Mouse (Mus musculus): ENCODE measurements around the gene Polr1b. TPM values are rescaled to one million over a fixed set of nuclear protein-coding genes. Genes with fewer than 3 reads are reported as not detected.

The Polr1b gene
- polyA plus RNA-seq, 1 experiment from 2014 or later: 9.5 TPM

DNA sequence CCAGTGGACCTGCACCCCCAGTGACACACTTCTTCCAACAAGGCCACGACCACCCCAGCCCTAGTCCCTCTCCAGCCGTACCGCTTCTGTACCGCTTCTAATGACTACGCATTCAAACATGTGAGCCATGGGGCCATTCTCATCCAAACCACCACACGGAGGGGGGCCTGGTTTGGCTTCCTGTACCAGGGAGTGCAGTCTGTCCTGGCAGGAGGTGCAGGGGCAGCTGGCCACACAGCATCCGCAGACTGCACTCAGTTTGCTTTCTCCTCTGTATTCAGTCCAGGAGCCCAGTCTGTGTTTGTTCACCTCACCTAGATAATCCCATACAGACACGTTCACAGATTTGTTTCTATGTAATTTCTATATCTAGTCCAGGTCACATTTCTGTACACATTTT is 21.2 kb downstream of the Polr1b start:
- no peak overlapping the region for H3K4me2 ChIP-seq (replicated peaks; ENCODE audit: low read depth)
- DNase-seq (ENCODE audit: low spot score) (no peak), ATAC-seq (ENCODE audit: low FRiP score, low TSS enrichment) (no peak)
- no peak overlapping the region for H3K9ac ChIP-seq (ENCODE audit: low read length)
- H3K4me1 ChIP-seq (replicated peaks; ENCODE audit: control insufficient read depth, insufficient read depth): no peaks in the 10 kb centered on the region
- TF ChIP-seq CTCF (IDR thresholded peaks at IDR 0.05; ENCODE audit: low read depth) (no peak), EP300 (optimal IDR thresholded peaks at IDR 0.05) (no peak)
- H3K9me3 ChIP-seq (ENCODE audit: control insufficient read depth, low read length): no peaks in the 10 kb centered on the region
- peaks cover 35% of the 10 kb centered on the region for H3K36me3 ChIP-seq (ENCODE audit: control insufficient read depth, insufficient read depth, low read length)
- H3K27ac ChIP-seq (replicated peaks): no peak overlapping the region
- 92% methylated on average over 8 of the region's 8 CpGs for WGBS
- no peak overlapping the region for H3K4me3 ChIP-seq (ENCODE audit: low read depth, low read length)
- H3K27me3 ChIP-seq (ENCODE audit: control insufficient read depth, insufficient read depth, low read length): no peaks in the 10 kb centered on the region

GRCm38 (mm10) chr2:129129412-129129929 is 28.7 kb downstream of the Polr1b start, which contains the start of gene Chchd5:
TSS of gene Chchd5 (plus strand) at chr2:129129700.
- TF ChIP-seq EP300 (optimal IDR thresholded peaks at IDR 0.05): peak; percentile 50
- TF ChIP-seq CTCF (IDR thresholded peaks at IDR 0.05; ENCODE audit: low read depth): no peak

DNA sequence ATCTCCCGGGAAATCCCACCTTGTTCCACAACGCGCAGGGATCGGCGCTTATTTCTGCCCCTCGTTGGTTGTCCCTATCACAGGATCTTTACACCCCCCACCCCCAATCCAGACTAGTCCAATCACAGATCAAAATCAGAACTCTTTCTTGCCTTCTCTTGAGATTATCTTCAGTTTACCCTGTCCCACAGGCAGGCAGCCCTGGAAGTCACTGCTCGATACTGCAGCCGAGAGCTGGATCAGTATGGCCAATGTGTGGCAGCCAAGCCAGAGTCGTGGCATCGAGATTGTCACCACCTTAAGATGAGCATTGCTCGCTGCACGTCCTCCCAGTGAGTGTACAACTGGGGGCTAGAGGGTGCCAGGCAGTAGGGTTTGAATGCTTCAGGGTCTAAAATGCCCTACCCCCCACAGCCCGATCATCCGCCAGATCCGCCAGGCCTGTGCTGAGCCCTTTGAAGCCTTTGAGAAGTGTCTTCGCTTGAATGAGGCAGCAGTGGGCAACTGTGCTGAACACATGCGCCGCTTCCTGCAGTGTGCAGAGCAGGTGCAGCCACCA is 29.3 kb downstream of the Polr1b start:
- peak overlapping the region; percentile 72 for H3K4me3 ChIP-seq (ENCODE audit: low read depth, low read length)
- TF ChIP-seq CTCF (IDR thresholded peaks at IDR 0.05; ENCODE audit: low read depth) (no peak), EP300 (optimal IDR thresholded peaks at IDR 0.05) (no peak)
- peak overlapping the region; percentile 70 for H3K4me2 ChIP-seq (replicated peaks; ENCODE audit: low read depth)
- H3K36me3 ChIP-seq (ENCODE audit: control insufficient read depth, insufficient read depth, low read length): peaks cover 12% of the 10 kb centered on the region; the same call in 1 of the 2 replicates
- H3K4me1 ChIP-seq (replicated peaks; ENCODE audit: control insufficient read depth, insufficient read depth): 0 out of 2 replicates have a peak, but pooled peaks cover 4% of the 10 kb centered on the region
- peak overlapping the region; percentile 84 for H3K27ac ChIP-seq (replicated peaks)
- DNase-seq (ENCODE audit: low spot score) (no peak), ATAC-seq (ENCODE audit: low FRiP score, low TSS enrichment) (peak; percentile 41)
- peak overlapping the region; percentile 55 for H3K9ac ChIP-seq (ENCODE audit: low read length)
- no peaks in the 10 kb centered on the region for H3K27me3 ChIP-seq (ENCODE audit: control insufficient read depth, insufficient read depth, low read length)
- 33% methylated on average over 18 of the region's 18 CpGs for WGBS
- H3K9me3 ChIP-seq (ENCODE audit: control insufficient read depth, low read length): 0 out of 2 replicates have a peak, but pooled peaks cover 4% of the 10 kb centered on the region

More at GRCm38 (mm10) chr2:129129412-129129929, 28.7 kb downstream of the Polr1b start, which contains the start of gene Chchd5:
- DNase-seq (ENCODE audit: low spot score) (peak; percentile 94), ATAC-seq (ENCODE audit: low FRiP score, low TSS enrichment) (peak; percentile 100)
- Histone ChIP-seq H3K9me3 (ENCODE audit: control insufficient read depth, low read length) (0 out of 2 replicates have a peak, but pooled peaks cover 4% of the 10 kb centered on the region), H3K27me3 (ENCODE audit: control insufficient read depth, insufficient read depth, low read length) (no peaks in the 10 kb centered on the region), H3K27ac (replicated peaks) (peak within 1 kb of the TSS; percentile 97), H3K9ac (ENCODE audit: low read length) (peak within 1 kb of the TSS; percentile 92), H3K36me3 (ENCODE audit: control insufficient read depth, insufficient read depth, low read length) (peaks cover 13% of the 10 kb centered on the region), H3K4me2 (replicated peaks; ENCODE audit: low read depth) (peak within 1 kb of the TSS; percentile 73), H3K4me3 (ENCODE audit: low read depth, low read length) (peak within 1 kb of the TSS; percentile 72), H3K4me1 (replicated peaks; ENCODE audit: control insufficient read depth, insufficient read depth) (0 out of 2 replicates have a peak, but pooled peaks cover 4% of the 10 kb centered on the region)
- under 1% methylated on average over 35 of the region's 35 CpGs for WGBS

- peaks cover 6% of the 10 kb centered on the region; the same call in 1 of the 2 replicates for H3K36me3 ChIP-seq (ENCODE audit: control insufficient read depth, insufficient read depth, low read length)
- H3K9ac ChIP-seq (ENCODE audit: low read length): no peak overlapping the region
- 0 out of 2 replicates have a peak, but pooled peaks cover 4% of the 10 kb centered on the region for H3K4me1 ChIP-seq (replicated peaks; ENCODE audit: control insufficient read depth, insufficient read depth)
- H3K4me3 ChIP-seq (ENCODE audit: low read depth, low read length): no peak overlapping the region
- no peak for ATAC-seq (ENCODE audit: low FRiP score, low TSS enrichment)
- 74% methylated on average over 2 of the region's 2 CpGs for WGBS
- 0 out of 2 replicates have a peak, but pooled peaks cover 4% of the 10 kb centered on the region for H3K9me3 ChIP-seq (ENCODE audit: control insufficient read depth, low read length)
- H3K27me3 ChIP-seq (ENCODE audit: control insufficient read depth, insufficient read depth, low read length): no peaks in the 10 kb centered on the region
- H3K4me2 ChIP-seq (replicated peaks; ENCODE audit: low read depth): no peak overlapping the region
- DNase-seq (ENCODE audit: low spot score): no peak
- no peak for TF ChIP-seq CTCF (IDR thresholded peaks at IDR 0.05; ENCODE audit: low read depth)
- TF ChIP-seq EP300 (optimal IDR thresholded peaks at IDR 0.05): no peak
- H3K27ac ChIP-seq (replicated peaks): no peak overlapping the region
Observed at GRCm38 (mm10) chr2:129130776-129131175, 30.0 kb downstream of the Polr1b start.

GRCm38 (mm10) chr2:129132231-129132630 is 31.4 kb downstream of the Polr1b start:
- no peak overlapping the region for H3K4me3 ChIP-seq (ENCODE audit: low read depth, low read length)
- no peak overlapping the region for H3K4me2 ChIP-seq (replicated peaks; ENCODE audit: low read depth)
- H3K9ac ChIP-seq (ENCODE audit: low read length): no peak overlapping the region
- H3K36me3 ChIP-seq (ENCODE audit: control insufficient read depth, insufficient read depth, low read length): peaks cover 4% of the 10 kb centered on the region; the same call in 1 of the 2 replicates
- H3K9me3 ChIP-seq (ENCODE audit: control insufficient read depth, low read length): 0 out of 2 replicates have a peak, but pooled peaks cover 4% of the 10 kb centered on the region
- 93% methylated on average over 7 of the region's 7 CpGs for WGBS
- ATAC-seq (ENCODE audit: low FRiP score, low TSS enrichment) (no peak), DNase-seq (ENCODE audit: low spot score) (no peak)
- no peak overlapping the region for H3K27ac ChIP-seq (replicated peaks)
- TF ChIP-seq EP300 (optimal IDR thresholded peaks at IDR 0.05) (no peak), CTCF (IDR thresholded peaks at IDR 0.05; ENCODE audit: low read depth) (peak; percentile 29; the same call in 1 of the 2 replicates)
- 0 out of 2 replicates have a peak, but pooled peaks cover 4% of the 10 kb centered on the region for H3K4me1 ChIP-seq (replicated peaks; ENCODE audit: control insufficient read depth, insufficient read depth)
- H3K27me3 ChIP-seq (ENCODE audit: control insufficient read depth, insufficient read depth, low read length): no peaks in the 10 kb centered on the region

Measured in stomach, postnatal 0 days (tissue).